Mouse (Mus musculus): Measurements from ENCODE around the gene Mier2.
A peak's percentile ranks its signal among the peaks of the same experiment; 100 is the strongest.

Mier2 gene

DNA sequence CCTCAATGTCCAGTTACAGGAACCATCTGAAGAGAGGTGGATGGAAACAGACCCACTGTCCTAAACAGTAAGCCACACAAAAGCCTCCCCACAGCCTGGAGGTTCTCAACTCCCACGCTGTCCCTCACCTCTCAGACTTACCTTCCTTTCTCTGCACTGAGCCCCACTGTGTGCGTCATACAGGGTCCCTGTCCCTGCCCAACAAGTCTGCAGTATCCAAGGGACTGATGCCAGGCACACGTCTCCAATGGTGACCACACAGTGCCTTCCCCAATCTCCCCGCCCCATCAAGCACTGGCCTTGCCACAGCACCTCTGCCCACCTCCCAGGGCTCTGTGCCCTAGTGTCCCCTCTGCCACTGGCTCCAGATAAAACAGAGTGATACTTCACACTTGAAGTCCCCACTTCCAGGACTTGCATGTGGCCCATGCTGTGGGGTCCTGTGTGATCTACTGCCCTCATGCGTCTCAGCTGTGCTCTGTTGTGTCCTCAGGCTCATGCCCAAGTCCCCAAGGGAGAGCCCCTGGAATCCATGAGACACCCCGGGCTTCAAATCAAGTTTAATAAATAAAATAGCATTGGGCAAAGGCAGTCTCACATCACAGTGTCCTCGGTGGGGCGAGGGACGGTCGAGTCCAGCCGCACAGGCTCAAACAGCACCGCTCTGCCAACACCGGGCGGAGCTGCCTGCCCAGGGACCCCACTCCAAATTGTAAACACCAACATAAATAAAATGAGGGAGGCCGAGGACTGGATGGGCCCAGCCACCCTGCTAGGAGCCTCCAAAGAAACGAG, 15.1 kb downstream of the Mier2 start:
- DNase-seq (ENCODE audit: low spot score): no peak

DNA sequence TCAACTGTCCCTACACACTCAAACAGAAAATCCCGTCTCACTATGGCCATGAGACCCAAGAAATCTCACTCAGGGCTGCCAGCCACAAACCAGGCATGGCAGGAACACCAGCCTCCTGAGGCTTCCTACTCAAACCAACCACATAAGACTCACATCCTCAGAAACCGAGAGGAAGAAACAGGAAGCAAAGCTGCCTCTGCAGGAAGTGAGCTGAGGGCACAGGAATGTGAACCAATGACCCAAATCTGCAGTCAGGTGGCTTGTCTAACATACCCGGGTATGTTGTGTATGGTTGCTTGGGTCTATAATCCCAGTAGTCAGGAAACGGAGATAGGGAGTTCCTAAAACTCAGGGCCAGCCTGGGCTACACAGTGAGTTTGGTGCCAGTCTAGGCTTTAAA, 16.1 kb downstream of the Mier2 start:
- DNase-seq (ENCODE audit: low spot score): no peak

DNA sequence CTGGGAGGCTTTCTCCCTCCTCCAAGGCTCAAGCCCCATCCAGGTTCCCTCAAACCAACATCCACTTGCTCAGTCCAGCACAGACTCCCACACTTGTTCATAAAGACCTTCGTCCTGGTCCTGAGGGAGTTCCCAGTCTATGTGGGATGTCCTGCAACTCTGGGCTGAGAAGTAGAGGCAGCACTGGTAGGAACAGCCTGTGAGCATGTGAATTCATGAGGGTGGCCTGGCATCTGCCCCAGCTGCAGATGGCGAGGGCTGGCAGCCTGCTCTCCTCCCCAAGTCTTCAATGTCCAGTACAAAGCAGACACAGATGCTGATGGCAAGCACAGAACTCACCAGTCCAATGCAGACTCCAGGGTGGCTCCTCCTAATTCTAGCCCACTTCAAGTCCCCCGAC, 16.7 kb downstream of the Mier2 start:
- DNase-seq (ENCODE audit: low spot score): no peak

DNA sequence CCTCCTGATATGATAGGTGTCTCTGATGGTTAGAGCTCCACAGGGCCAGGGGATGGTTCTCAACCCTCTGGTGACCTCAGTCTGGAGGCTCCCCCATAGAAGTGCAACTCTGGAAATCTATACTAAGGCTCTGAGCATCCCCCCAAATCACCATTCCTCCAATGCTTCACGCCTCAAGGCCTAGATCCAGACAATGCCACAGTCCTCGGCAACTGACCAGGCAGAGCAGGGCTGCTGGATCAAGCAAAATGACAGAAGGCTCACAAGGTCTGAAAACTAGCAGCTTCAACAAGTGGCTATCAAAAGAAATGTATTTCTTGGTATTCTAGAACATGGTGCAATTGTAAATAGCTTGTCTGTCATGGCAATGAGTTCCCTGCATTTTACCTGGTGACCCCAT, 17.2 kb downstream of the Mier2 start:
- no peak for DNase-seq (ENCODE audit: low spot score)

DNA sequence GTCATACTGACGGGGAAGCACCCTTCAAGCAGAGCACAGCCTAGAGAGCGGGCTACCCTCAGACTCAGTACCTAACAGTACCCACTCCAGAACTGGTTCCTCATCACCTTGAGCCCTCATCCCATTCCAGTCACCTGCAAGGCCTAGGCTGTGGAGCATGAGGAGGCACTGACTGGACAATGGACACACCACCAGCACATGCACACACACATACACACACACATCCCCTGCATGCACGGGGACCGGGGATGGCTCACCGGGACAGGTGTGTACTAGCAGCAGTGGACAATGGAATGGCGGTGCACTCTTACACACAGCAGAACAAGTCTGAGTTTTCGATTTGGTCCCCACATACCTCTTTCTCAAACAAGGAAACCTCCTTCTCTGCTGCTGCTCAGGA, 17.7 kb downstream of the Mier2 start:
- DNase-seq (ENCODE audit: low spot score): no peak

DNA sequence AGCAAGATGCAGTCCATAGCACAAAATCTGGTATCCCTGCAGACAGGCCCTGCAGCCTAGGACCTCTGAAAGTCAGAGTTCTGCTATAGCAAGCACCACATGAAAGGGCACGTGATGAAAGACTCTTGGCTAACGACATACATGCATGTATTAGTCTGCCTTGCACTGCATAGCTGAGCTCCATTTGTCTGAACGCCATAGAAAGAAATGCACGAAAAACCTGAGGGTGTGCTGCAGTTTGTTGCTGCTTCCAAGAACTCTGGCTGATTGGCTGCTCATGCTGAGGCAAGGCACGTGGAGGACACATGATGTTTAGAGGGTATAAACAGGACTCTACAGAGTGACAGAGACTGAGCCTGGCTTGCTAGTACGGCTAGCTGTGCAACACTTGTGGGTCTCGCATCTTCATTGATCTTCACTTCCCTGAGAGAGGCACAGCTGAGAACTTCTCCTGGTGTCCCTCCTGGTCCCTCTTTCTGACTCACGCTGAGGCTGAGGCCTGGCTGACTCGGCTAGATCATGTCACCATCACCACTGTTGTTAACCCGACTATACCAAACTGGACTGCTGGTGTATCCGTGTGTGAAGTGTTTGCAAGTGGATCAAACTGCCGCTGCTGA, 18.4 kb downstream of the Mier2 start:
- DNase-seq (ENCODE audit: low spot score): no peak

DNA sequence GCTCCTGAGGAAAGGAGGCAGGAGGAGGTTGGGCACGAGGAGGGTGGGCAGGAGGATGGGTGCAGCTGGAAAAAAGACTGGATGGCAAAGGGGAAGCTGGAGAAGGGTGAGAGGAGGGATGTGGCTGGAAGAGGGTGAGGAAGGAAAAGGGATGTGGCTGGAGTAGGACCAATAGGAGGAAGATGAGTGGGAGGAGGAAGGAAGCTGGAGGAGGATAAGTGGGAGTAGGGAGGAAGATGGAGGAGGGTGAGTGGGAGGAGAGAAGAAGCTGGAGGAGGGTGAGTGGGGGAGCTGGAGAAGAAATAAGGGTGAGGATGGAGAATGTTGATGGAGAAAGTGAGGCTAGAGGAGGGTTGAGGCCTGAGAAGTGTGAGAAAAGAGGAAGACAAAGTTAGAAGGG, 19.6 kb downstream of the Mier2 start:
- no peak for DNase-seq (ENCODE audit: low spot score)

DNA sequence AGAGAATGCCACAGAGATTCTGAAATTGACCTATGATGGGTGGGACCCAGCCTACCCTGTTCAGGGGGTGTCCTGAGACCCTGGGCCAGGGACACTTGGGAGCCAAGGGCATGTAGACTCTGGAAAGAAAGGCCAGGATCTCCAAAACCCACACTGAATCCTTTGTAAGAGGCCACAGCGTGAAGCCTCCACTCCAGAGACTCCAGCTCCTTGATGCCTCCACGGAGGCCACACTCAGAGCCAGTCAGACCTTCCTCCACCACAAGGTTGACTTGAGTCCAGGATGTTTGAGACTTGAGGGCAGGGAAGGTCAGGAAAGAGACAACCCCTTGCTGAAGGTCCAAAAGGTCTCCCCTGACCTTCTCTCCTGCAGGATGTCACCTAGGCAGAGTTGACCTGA, 20.6 kb downstream of the Mier2 start:
- DNase-seq (ENCODE audit: low spot score): no peak

DNA sequence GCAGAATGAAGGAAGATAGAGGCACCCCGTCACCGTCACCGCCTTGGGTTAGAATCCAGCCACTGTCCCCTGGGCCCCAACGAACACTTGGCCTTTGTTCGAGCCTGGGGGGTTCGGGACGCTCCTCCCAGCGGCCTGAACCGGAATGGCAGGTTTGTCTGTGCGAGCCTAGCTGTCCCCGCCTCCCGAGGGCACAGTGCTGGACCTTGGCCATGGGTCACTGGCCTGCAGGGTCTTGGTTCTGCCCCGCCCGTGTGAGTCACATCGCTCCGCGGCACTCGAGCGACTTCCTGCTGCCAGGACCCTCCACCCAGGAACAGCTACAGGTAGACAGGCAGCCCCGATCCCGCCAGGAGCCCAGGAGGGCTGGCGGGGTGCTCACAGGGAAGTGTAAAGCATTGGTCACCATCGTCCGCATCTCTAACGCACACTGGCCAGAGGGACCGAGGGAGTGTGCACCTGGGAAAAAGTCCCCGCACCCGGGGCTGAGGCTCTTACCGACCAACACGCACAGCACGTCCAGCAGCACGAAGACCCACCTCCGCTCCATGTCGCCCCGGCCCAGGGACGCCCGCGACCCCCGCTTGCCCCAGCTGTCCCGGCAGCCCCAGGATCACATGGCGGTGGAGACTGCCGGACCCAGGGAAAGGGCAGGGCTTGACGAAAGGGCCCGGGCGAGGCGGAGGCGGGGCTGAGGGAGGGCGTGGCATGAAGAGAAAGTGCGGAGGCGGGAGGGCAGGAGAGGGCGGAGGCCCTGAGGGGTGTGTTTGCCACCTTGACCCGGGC, 21.7 kb downstream of the Mier2 start, which contains the start of gene Plpp2:
Gene Plpp2, minus strand, starts transcription at position 671 of the 786 bp plus-strand sequence.
- peak; percentile 55 for DNase-seq (ENCODE audit: low spot score)

DNA sequence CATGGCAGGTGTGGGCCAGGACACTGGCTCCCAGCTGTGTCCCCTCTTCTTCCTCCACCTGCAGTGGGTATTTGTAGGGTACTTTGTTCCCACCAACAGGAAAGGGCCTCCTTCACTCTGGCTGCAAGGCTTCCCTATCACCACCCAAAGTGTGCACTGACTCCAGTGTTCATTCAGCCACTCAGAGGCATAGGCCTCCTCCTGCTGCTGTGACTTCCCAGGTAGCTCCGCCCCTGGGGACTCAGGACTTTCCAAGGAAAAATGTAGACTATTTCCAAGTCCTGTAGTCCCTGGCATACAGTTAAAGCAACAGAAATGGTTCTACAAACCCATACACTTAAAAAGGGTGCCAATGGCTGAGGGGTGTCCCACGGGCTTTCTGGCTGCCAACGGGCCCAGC, 22.3 kb downstream of the Mier2 start:
- no peak for DNase-seq (ENCODE audit: low spot score)

DNA sequence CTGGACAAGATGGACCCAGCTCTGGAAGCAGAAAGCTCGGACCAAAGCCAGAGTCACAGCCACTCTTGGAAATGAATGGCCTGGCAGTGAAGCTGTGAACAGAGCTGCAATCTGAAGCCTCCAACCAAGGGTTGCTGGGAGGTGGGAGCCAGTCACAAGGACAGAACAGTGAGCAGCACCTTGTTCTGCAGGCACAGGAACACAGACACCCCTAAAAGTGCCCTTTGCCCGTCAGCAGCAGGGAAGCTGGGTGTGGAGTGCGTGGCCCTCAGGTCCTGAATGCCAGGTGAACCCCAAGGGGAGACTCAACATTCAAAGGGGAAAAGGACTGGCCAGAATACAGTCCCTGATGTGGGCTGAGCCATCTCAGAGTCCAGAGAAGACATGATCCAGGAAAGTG, 23.4 kb downstream of the Mier2 start:
- no peak for DNase-seq (ENCODE audit: low spot score)

DNA sequence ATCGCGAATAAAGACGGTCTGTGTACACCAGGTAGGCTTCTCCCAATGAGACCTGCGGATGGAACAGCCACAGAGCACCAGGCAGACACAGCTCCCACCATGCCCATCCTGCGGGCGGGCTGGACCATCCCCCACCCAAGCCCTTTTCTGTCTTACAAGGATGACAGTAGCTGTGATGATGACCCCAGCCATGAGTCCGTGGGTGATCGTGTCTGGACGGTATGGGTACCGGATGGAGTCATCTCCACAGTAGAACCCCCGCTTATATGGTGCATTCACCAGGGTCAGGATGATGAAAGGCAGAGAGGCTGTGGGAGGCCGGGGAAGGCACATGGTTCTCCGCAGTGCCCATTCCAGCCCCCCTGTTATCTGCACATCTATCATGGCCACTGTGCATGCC, 24.3 kb downstream of the Mier2 start:
- DNase-seq (ENCODE audit: low spot score): no peak

DNA sequence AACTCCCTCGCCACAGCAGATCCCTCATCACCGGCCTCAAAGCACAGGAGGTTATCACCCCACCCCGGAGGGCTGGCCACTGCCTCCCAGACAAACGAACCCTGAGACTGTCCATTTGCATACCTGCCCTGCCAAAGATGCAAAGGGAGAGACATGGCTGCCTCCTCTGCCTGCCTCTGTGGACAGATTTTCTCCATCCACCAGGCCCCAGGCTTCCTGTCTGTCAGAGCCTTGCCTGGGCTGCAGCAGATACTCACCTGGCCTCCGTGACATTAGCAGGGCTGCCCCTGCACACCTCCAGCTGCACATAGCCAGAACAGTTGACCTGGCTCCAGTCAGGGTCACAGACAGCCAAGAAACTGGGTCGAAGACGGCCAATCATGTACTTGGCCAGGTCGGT, 24.8 kb downstream of the Mier2 start:
- DNase-seq (ENCODE audit: low spot score): no peak

DNA sequence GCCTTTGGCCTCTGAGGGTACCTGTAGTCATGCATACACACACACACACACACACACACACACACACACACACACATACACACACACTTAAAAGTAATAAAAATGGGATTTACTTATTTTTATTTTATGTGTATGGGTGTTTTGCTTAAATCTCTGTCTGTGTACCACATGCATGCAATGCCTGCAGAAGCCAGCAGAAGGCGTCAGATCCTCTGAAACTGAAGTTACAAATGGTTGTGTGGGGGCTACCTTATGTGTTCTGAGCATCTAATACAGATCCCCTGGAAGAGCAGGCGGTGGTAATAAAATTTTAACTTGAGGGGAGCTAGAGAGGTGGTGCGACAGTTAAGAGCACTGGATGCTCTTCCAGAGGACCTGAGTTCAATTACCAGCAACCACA, 26.9 kb downstream of the Mier2 start:
- no peak for DNase-seq (ENCODE audit: low spot score)

DNA sequence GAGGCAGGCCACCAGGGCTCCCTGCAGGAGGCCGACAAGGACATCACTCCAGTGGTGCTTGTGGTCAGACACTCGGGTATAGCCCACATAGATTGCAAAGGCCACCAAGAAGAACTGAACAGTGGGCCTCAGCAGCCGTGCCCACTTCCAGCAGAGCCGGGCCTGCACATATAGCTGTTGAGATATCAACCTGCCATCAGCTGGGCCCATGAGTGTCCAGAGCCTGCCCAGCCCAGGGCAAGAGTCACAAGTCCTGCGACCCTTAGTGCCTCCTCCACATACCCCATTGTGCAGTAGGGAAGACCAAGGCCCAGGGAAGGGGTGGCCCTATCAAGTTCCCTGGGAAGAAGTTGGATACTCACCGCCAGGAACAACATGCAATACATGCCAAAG, 27.6 kb downstream of the Mier2 start:
- DNase-seq (ENCODE audit: low spot score): no peak

DNA sequence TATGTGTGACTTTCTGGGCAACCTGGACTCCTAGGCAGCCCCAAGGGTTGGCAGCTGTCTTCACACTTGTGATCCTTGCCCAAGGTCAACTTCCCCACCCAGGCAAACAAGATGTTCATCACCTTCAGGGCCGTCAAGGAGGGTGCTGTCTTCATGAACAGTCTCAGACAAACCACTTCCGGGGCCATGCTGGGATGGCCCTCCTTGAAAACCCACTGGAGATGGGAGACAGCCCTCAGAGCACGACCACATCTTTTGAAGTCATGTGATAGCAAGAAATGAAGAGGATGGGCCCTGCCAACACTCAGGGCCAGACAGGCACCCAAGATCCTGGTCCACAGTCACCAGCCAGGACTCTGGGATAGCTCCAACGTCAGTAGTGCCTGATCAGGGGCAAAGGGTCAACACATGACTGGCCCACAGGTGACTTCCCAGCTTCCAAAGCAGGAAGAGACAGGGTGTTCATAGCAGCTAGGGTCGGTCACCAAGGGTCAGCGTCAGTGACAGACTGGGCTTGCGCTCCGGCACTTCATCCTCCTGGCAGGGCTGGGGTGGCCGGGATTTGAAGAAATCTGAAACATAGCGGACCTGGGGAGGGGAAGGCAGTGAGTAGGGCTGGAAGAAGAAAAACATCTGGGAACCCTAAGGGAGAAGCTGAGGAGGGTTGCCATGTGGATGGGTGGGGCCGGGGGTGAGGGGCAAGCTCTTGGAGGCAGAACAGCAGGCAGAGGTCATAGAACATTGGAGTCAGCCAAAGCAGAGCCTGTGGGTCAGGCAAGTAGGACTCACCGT, 28.1 kb downstream of the Mier2 start:
- no peak for DNase-seq (ENCODE audit: low spot score)

DNA sequence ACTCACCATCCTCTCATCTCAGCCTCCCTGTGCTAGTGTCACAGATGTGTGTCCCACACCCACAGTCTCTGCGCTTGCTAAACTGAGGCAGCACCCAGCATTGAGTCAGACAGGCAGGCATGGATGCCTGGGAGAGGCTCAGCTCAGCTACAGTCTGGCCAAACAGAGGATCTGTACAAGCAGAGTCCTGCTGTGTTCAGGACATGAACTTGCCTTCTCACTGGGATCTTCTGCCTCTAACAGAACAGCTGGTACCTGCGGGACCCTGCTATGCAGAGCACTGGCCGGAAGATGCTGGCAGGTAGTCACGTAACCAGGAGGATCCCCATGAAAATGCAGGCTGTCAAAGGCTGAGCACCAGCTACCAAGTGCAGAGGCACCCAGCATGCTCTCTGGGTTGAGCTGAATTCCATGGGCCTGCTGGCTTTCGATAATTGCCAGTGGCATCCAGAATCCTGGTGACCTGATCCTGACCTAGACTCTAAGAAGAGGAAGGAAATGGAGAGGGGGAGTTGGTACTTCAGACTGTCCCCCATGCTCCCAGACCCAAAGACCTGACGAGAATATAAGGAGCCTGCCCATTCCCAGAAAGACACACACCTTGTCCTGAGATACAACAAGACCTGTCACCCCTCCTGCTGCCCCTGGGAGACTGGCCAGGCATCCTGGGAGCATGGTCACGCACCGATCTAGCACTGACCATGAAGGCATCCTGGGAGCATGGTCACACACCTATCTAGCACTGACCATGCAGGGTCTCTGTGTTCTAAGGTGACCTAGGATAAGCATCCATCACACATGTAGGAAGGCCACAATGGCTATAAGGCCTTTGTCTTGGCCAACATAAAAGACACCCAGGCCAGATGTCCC, 29.3 kb downstream of the Mier2 start:
- DNase-seq (ENCODE audit: low spot score): no peak

DNA sequence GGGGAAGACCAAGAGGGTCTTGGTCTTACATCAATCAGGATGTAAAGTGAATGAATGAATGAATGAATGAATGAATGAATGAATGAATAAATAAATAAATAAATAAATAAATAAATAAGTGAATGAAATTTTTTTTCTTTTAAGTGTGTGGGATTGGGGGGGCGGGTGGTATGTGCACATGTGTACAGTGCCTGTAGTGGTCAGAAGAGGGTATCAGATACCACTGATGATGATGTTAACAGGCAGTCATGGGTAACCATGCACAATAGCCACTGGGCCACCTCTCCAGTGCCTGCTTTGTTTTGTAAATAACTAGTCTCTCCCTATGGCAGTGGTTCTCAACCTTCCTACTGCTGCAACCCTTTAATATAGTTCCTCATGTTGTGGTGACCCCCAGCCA, 30.6 kb downstream of the Mier2 start:
- no peak for DNase-seq (ENCODE audit: low spot score)

DNA sequence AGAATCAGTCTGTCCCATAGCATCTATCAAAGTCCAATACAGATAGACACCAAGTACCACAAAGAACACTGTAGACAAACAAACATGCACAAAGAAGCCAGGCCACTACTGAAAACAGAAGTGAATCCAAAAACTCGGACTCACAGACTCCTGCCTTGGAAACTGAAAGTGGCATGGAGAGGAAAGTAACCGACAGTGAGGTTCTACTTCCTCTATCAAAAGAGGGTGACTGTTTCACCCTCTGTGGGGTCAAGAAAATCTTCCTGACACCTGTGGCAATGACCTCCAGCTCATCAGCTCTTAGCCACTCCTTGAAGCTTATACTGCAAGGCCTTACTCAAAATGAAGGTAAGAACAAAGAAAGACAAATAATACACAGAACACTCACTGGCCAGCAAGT, 48.3 kb downstream of the Mier2 start:
- DNase-seq (ENCODE audit: low spot score): no peak

DNA sequence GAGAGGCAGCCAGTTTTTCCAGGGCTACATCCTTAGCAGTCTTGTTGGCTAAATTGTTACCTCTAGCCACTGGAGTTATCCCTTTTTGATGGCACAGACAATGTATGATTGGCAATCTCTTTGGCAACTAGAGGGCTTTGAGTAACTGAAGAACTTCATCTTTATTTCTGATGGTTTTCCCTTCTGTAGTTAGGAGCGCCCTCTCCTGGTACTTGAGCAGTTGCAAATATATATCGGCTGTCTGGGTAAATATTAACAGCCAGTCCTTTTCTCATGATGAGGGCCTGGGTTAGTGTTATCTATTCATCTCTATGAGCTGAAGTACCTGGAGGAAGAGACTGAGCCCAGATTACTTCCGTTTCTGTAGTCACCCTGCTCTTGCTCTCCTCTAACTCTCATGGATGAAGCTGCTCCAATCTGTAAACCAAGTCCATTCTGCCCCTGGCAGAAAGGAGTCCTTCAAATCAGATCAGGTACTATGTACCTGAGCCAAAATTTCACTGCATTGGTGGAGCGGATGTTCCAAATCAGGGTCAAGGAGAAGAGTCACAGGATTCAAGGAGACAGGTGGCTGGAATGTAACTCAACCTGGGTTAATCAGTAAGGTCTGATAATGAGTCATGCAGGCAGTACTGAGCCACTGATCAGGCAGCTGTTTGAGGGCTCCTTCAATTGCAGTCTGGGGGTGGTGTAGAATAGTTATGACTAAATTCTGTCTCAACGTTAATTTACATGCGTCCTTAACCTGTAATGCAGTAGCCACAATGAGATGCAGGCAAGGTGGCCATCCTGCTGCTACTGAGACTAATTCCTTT, 52.0 kb downstream of the Mier2 start:
- no peak for DNase-seq (ENCODE audit: low spot score)
